Mouse (Mus musculus) monocyte, adult 5-6 weeks (primary cell): ENCODE results near the gene Tmem214. TPM values are rescaled to one million over a fixed set of nuclear protein-coding genes. Genes with fewer than 3 reads are reported as not detected.
A peak's percentile ranks its signal among the peaks of the same experiment; 100 is the strongest.
"Not testable (repeated sequence)": the region's sequence is repeated elsewhere in the genome, so short reads cannot be mapped to it uniquely, and the experiment has no call there.

Experiments used
- ATAC-seq: fragments of 153-309, 156-312 bp; replicated peaks from 2 replicates; pipeline ENCODE4 v1.8.0; 2017; ENCODE audit warnings: mild to moderate bottlenecking; ENCODE audit not compliant: low TSS enrichment, insufficient number of reproducible peaks, severe bottlenecking, poor library complexity, low FRiP score
- total RNA-seq: library from RNA; stranded (forward); fragments of 200-1000, 200-491, 200-594 nt; gene quantifications from 3 replicates; pipeline ENCODE4 v1.2.3, GENCODE M21; 2017

Gene Tmem214
- total RNA-seq, 1 experiment from 2014 or later: 10.4 TPM

DNA sequence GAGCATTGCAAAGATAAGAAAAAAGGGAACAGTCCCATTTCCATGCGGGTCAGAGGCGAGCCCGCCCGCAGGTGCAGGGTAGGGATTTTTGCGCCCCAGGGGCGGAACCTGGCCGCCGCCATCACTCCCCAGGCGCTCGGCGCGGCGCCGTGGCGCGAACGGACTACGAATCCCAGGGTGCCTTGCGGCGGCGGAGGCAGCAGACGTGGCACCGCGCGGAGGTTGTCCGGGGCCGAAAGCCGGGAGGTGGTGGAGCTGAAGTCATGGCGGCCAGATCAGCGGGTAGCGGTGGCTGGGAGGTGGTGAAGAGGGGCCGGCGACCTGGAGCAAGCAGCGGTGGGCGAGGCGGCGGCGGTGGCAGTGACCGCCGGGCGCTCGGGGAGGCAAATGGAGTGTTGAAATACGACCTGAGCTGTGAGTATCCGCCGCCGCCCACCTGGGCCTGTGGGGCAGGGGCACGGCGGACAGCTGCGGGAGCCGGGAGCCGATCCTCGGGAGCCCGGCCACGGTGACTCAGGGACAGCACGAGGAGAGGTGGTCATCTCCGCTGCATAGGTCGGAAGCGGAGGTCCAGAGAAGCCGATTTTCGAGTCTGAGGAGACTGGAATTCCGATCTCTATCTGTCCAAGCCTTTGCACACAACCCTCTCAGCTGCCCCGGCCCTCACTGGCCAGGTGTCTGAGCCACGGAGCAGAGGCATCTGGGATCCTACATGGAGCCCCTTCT is 1.8 kb downstream of the Tmem214 start:
- ATAC-seq: peak; percentile 92

DNA sequence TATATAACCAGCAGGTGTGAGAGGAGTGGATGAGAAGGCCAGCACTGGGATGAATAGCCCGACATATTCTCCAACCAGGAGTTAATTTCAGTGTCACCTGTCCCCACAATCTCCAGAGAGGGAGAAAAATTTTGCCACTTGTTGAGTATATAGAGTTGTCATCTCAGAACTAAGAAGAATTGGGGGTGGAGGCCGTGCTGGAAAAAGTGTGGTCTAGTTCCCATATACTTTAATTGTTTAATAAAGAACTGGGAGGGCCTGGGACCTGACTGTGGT is 2.3 kb downstream of the Tmem214 start:
- no peak for ATAC-seq

GRCm38 (mm10) chr5:30872574-30872973 is 4.8 kb downstream of the Tmem214 start:
- ATAC-seq: no peak

- no peak for ATAC-seq
Observed at GRCm38 (mm10) chr5:30874365-30874764, 6.6 kb downstream of the Tmem214 start.

DNA sequence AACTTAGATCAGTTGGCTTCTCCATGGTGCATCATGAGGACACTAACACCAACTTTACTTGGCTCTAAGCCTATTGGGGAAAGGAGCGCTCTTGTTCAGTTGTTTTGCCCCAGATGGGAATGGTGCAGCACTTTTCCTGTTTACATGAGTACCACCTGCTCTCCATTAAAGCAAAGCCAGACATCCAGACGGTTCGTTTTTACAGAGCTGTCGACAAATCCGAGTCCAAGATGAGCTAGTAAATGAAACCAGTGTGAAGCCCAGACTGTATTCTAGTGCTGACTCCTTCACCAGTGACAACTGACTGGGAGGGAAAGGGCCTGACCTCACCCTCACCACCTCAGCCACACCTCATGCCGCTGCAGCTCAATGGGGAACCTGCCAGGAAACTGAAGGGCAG is 10.8 kb downstream of the Tmem214 start:
- no peak for ATAC-seq

- ATAC-seq: no peak
Observed at GRCm38 (mm10) chr5:30879347-30879943, 11.6 kb downstream of the Tmem214 start.

DNA sequence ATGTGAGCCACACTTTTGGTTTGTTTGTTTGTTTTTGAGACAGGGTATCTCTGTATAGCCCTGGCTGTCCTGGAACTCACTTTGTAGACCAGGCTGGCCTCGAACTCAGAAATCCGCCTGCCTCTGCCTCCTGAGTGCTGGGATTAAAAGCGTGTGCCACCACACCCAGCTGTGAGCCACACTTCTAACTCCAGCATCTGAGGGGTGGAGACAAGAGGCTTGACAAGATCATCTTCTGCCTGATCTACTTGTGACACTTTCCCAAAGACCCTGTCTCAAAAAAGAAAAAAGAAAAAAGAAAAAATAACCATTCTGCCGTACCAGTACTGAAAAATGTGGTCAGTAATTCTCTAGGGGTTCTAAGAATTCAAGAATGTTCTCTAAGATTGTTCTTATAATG is 14.0 kb downstream of the Tmem214 start:
- not testable (repeated sequence) for ATAC-seq

- ATAC-seq: no peak
Observed at GRCm38 (mm10) chr5:30886209-30886608, 18.4 kb downstream of the Tmem214 start.

DNA sequence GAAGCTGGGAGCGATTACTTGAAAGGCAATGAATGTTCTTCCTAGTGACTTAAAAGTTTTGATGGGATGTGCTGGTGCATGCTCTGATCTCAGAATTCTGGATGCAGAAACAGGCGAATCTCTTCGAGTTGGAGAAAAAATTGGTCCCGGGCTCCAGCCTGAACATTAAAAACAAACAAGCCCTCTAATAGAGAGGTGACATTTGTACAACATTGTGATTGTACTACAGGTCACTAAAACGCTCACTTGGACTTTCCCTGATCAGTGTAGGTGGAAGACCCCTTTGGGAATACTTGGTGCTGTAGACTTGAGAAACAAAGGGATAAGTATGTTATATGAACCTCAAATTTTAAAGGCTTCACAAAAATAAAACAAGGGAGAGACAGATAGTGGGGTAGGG is 18.9 kb downstream of the Tmem214 start:
- no peak for ATAC-seq

DNA sequence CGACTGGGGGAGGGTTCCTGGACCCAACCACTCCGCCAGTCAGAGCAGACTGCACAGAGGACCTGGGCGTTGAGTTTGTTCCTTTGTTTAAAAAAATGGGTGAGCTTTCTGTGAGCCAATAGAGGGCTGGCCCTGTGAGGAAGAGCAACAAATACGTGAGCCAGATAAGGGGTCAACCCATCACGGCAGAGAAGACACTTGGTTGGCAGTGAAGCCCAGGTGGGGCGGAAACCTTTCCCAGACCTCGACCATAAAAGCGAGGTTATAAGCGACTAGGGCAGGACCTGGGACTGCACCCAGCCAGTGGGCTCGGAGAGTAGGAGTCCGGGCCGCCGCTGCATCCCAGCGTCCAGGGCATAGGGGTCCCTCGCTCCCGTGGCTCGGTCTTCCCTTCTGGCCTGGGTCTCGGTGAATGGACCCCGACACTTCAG is 19.5 kb downstream of the Tmem214 start:
- ATAC-seq: peak; percentile 74

- ATAC-seq: peak; percentile 55
Observed at GRCm38 (mm10) chr5:30887858-30888336, 20.1 kb downstream of the Tmem214 start.

GRCm38 (mm10) chr5:30888337-30889087 is 20.7 kb downstream of the Tmem214 start, which contains the start of gene Agbl5:
Agbl5 (plus strand) TSS chr5:30888694.
- peak; percentile 55 for ATAC-seq

DNA sequence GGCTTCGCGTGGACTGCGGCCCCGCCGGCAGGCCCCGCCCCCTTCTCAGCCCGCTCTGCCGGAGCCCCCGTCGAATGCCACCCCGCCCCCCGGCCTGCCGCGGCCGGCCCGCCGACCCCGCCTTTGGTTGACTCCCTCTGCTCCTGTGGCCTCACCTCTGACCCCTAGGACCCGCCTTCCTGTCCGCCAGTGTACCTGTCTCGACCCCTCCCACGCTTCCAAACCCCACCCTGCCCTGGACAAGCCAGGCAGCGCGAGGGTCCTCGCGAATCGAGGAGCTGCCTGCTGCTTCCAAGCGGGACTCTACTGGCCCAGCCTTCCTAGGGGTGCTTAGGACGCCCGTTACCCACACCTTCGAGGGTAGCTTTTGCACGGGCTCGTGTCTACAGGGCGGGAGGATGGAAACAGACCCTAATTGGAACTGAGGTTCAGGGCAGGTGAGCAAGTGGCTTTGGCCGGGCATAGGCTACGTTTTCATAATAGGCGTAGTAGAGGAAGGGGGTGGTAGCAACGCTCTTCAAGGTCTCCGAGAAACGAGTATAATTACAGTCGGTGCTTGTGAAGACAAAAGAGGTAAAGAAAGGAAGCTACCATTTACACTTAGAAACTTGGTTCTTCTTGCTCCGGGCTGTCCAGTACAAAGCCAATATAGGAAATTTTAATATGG is 21.4 kb downstream of the Tmem214 start:
- ATAC-seq: no peak

GRCm38 (mm10) chr5:30890375-30890774 is 22.6 kb downstream of the Tmem214 start:
- no peak for ATAC-seq

GRCm38 (mm10) chr5:30901860-30902259 is 34.0 kb downstream of the Tmem214 start:
- no peak for ATAC-seq

DNA sequence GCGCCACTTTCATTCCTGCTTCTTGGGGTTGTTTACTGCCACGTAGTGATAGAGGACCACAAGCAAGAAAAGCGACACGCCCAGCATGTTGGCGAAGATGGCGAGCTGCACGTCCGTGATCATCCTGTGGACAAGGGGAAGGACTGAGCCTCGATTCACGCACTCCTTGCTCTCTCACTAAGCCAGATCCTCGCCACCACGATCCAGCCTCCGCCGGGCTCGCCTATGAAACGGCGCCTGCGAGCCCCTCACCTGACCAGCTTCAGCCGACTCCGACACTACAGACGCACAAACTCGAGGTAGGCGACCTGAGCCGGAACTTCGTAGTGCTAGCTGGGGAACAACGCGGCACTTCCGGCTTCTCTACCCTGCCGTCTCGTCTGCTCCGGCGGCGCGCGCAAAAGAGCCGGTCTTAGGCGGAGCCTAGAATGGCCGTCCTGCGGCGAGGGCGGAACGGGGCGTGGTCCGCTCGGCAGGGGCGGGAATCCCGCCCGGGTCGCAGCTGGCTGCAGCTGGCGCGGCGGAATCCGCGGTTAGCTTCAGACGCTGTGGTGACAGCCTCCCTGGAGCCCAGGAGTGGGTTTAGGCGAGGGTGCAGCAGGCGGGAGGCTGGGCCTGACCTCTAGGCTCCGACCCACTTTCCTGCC is 39.7 kb downstream of the Tmem214 start, which contains the start of gene Ost4:
Ost4 (minus strand) TSS at position 376 of the 647 bp plus-strand sequence.
- ATAC-seq: peak; percentile 92

DNA sequence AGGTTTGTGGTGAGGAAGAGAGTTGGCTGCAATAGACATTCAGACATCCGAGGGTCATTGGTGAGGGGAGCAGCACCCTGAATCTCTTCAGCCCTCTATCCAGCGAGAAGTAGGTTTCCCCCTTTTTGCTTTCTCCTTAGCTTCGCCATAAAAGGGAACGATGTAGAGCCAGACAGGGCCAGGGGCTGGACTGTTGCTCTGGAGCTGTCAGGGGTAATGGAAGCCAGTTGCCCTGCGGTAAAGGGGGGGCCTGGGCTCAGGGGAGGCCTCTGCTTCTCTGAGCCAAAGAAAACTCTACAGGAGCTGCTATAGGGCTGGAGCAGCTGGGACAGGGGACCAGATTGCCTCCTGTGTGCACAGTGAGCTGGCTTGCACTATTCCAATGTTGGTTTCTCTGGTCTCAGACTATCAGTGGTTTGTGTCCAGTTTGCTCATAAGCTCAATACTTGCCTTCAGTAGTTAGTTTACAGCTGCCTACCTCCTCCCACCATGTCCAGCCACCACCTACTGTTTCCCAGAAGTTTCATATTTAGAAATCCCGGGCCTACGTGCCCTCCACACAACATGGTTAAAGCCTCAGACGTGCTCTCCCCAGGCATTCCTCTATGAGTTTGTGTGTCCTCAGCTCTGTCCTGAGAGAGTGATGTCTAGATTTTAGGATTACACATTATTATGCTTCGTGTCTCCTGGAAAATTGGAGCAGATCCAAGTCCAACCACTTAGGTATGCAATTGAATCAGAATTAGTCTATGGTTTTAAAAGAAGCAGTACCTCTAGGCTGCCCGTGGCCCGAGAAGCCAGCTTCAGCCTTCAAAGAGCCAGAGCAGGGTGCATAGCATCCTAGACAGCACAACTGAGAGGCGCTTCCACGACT is 40.9 kb downstream of the Tmem214 start:
- no peak for ATAC-seq

GRCm38 (mm10) chr5:30909300-30909659 is 41.5 kb downstream of the Tmem214 start:
- ATAC-seq: no peak
